Mouse (Mus musculus) midbrain, embryonic 14.5 days (tissue): ENCODE measurements around the gene Mob2. TPM values are rescaled to one million over a fixed set of nuclear protein-coding genes. Genes with fewer than 3 reads are reported as not detected.

Source experiments
- ATAC-seq: fragments of 200-750 bp; cut with Nextera tagmentation; 2 replicates; pipeline ENCODE4 v1.8.0; 2017; ENCODE audit warnings: moderate number of reproducible peaks, moderate library complexity; ENCODE audit not compliant: low FRiP score, low TSS enrichment
- DNase-seq: peaks from one replicate; pipeline ENCODE4 v3.0.0-alpha.2; 2015
- H3K27ac ChIP-seq: fragments of 300-500 bp; sonication (generic); replicated peaks from 2 replicates; pipeline ENCODE4 v1.5.1; 2014; ENCODE audit warnings: mild to moderate bottlenecking, low read depth, low read length, moderate library complexity
- H3K27me3 ChIP-seq: fragments of 300-500 bp; sonication (generic); 2 replicates; pipeline ENCODE4 v1.6.1; 2014; ENCODE audit warnings: low read length, control low read depth, mixed read lengths; ENCODE audit not compliant: control insufficient read depth, insufficient read depth
- H3K36me3 ChIP-seq: fragments of 300-500 bp; sonication (generic); 2 replicates; pipeline ENCODE4 v1.6.1; 2014; ENCODE audit warnings: low read length, control low read depth; ENCODE audit not compliant: control insufficient read depth, insufficient read depth
- H3K4me1 ChIP-seq: fragments of 300-500 bp; sonication (generic); 2 replicates; pipeline ENCODE4 v1.6.1; 2014; ENCODE audit warnings: mild to moderate bottlenecking, antibody characterized with exemption, low read length, control low read depth; ENCODE audit not compliant: control insufficient read depth, insufficient read depth
- H3K4me2 ChIP-seq: fragments of 300-500 bp; sonication (generic); 2 replicates; pipeline ENCODE4 v1.6.1; 2014; ENCODE audit warnings: mild to moderate bottlenecking, low read length, moderate library complexity
- H3K4me3 ChIP-seq: fragments of 300-500 bp; sonication (generic); replicated peaks from 2 replicates; pipeline ENCODE4 v1.5.1; 2014; ENCODE audit warnings: low read depth, low read length
- H3K9ac ChIP-seq: fragments of 300-500 bp; sonication (generic); replicated peaks from 2 replicates; pipeline ENCODE4 v1.6.1; 2014; ENCODE audit warnings: mild to moderate bottlenecking, low read length, moderate library complexity
- H3K9me3 ChIP-seq: fragments of 300-500 bp; sonication (generic); 2 replicates; pipeline ENCODE4 v1.6.1; 2016; ENCODE audit warnings: low read length, control low read depth, mixed read lengths; ENCODE audit not compliant: control insufficient read depth
- WGBS: fragments of 180-500 bp; shearing (Covaris S2); extraction: QIAGEN DNeasy Blood & Tissue Kit; methylation state at CpG from one replicate; pipeline ENCODE4 v1.1.7; 2014; 5-methylcytosine and 5-hydroxymethylcytosine counted together
- polyA plus RNA-seq: library from polyadenylated mRNA; unstranded; fragments of >200 nt; fragmentation: Nextera tagmentation; extraction: Ambion mirVana; gene quantifications from 2 replicates; pipeline ENCODE4 v1.2.1, GENCODE M21; 2014

The Mob2 gene
- polyA plus RNA-seq, 1 experiment from 2014 or later, result 57.2 TPM

- DNase-seq (no peak), ATAC-seq (no peak)
- Histone ChIP-seq H3K9me3 (no peaks in the 10 kb centered on the region), H3K4me2 (no peak overlapping the region), H3K27ac (no peak overlapping the region), H3K27me3 (no peaks in the 10 kb centered on the region), H3K4me1 (no peaks in the 10 kb centered on the region), H3K4me3 (no peak overlapping the region), H3K9ac (no peak overlapping the region), H3K36me3 (no peaks in the 10 kb centered on the region)
- 92% methylated on average over 1 of the region's 1 CpGs for WGBS
Observed at GRCm38 (mm10) chr7:142045932-142046331, 14.9 kb downstream of the Mob2 start.

- Histone ChIP-seq H3K27ac (no peak overlapping the region), H3K4me1 (no peaks in the 10 kb centered on the region), H3K36me3 (no peaks in the 10 kb centered on the region), H3K4me2 (no peak overlapping the region), H3K9ac (no peak overlapping the region), H3K9me3 (no peaks in the 10 kb centered on the region), H3K4me3 (no peak overlapping the region), H3K27me3 (no peaks in the 10 kb centered on the region)
- no peak for ATAC-seq
- DNase-seq, result no peak
- 26% methylated on average over 2 of the region's 2 CpGs for WGBS
Observed at GRCm38 (mm10) chr7:142045344-142045743, 15.5 kb downstream of the Mob2 start.

GRCm38 (mm10) chr7:142040756-142041155, 20.1 kb downstream of the Mob2 start:
- Histone ChIP-seq H3K9ac (no peak overlapping the region), H3K36me3 (no peaks in the 10 kb centered on the region), H3K4me2 (no peak overlapping the region), H3K4me1 (no peaks in the 10 kb centered on the region), H3K27ac (no peak overlapping the region), H3K4me3 (no peak overlapping the region), H3K27me3 (no peaks in the 10 kb centered on the region), H3K9me3 (no peaks in the 10 kb centered on the region)
- DNase-seq (no peak), ATAC-seq (no peak)
- WGBS, result 94% methylated on average over 3 of the region's 3 CpGs

- no peak overlapping the region for H3K4me3 ChIP-seq
- no peaks in the 10 kb centered on the region for H3K4me1 ChIP-seq
- WGBS, result 76% methylated on average over 4 of the region's 4 CpGs
- no peak overlapping the region for H3K9ac ChIP-seq
- peak; percentile 73 for DNase-seq
- no peaks in the 10 kb centered on the region for H3K9me3 ChIP-seq
- H3K27me3 ChIP-seq, result no peaks in the 10 kb centered on the region
- no peaks in the 10 kb centered on the region for H3K36me3 ChIP-seq
- no peak for ATAC-seq
- H3K4me2 ChIP-seq, result no peak overlapping the region
- no peak overlapping the region for H3K27ac ChIP-seq
Observed at GRCm38 (mm10) chr7:142037553-142038170, 23.2 kb downstream of the Mob2 start.

- Histone ChIP-seq H3K4me2 (no peak overlapping the region), H3K9ac (no peak overlapping the region), H3K27ac (no peak overlapping the region), H3K4me1 (no peaks in the 10 kb centered on the region), H3K36me3 (no peaks in the 10 kb centered on the region), H3K4me3 (no peak overlapping the region), H3K9me3 (no peaks in the 10 kb centered on the region), H3K27me3 (no peaks in the 10 kb centered on the region)
- DNase-seq (no peak), ATAC-seq (no peak)
- 85% methylated on average over 2 of the region's 2 CpGs for WGBS
Observed at GRCm38 (mm10) chr7:142035048-142035811, 25.6 kb downstream of the Mob2 start.

- Histone ChIP-seq H3K4me1 (no peaks in the 10 kb centered on the region), H3K4me2 (no peak overlapping the region), H3K27ac (no peak overlapping the region), H3K27me3 (no peaks in the 10 kb centered on the region), H3K36me3 (no peaks in the 10 kb centered on the region), H3K9me3 (no peaks in the 10 kb centered on the region), H3K9ac (no peak overlapping the region), H3K4me3 (no peak overlapping the region)
- 94% methylated on average over 2 of the region's 2 CpGs for WGBS
- ATAC-seq (no peak), DNase-seq (no peak)
Observed at GRCm38 (mm10) chr7:142034198-142034597, 26.7 kb downstream of the Mob2 start.

GRCm38 (mm10) chr7:142030073-142030472, 30.8 kb downstream of the Mob2 start:
- Histone ChIP-seq H3K9ac (no peak overlapping the region), H3K4me3 (no peak overlapping the region), H3K4me1 (no peaks in the 10 kb centered on the region), H3K27me3 (no peaks in the 10 kb centered on the region), H3K4me2 (no peak overlapping the region), H3K36me3 (no peaks in the 10 kb centered on the region), H3K27ac (no peak overlapping the region), H3K9me3 (no peaks in the 10 kb centered on the region)
- no peak for DNase-seq
- ATAC-seq, result no peak

GRCm38 (mm10) chr7:142025926-142026325, 34.9 kb downstream of the Mob2 start:
- H3K9me3 ChIP-seq, result no peaks in the 10 kb centered on the region
- no peaks in the 10 kb centered on the region for H3K4me1 ChIP-seq
- WGBS, result 87% methylated on average over 4 of the region's 4 CpGs
- ATAC-seq (no peak), DNase-seq (no peak)
- H3K27me3 ChIP-seq, result no peaks in the 10 kb centered on the region
- H3K9ac ChIP-seq, result no peak overlapping the region
- H3K4me2 ChIP-seq, result no peak overlapping the region
- H3K4me3 ChIP-seq, result no peak overlapping the region
- H3K36me3 ChIP-seq, result no peaks in the 10 kb centered on the region
- H3K27ac ChIP-seq, result no peak overlapping the region

- Histone ChIP-seq H3K9me3 (no peaks in the 10 kb centered on the region), H3K4me3 (no peak overlapping the region)
Observed at GRCm38 (mm10) chr7:142025196-142025595, 35.7 kb downstream of the Mob2 start.

More at GRCm38 (mm10) chr7:142025196-142025595, 35.7 kb downstream of the Mob2 start:
- 81% methylated on average over 2 of the region's 2 CpGs for WGBS
- H3K36me3 ChIP-seq, result no peaks in the 10 kb centered on the region
- no peak overlapping the region for H3K9ac ChIP-seq
- no peaks in the 10 kb centered on the region for H3K4me1 ChIP-seq
- no peak overlapping the region for H3K4me2 ChIP-seq
- DNase-seq (no peak), ATAC-seq (no peak)
- no peak overlapping the region for H3K27ac ChIP-seq
- no peaks in the 10 kb centered on the region for H3K27me3 ChIP-seq
